Mouse (Mus musculus) liver, postnatal 0 days (tissue): ENCODE measurements around the gene Duox1. TPM values are rescaled to one million over a fixed set of nuclear protein-coding genes. Genes with fewer than 3 reads are reported as not detected.
A peak's percentile ranks its signal among the peaks of the same experiment; 100 is the strongest.

Experiments
- ATAC-seq: fragments of 200-750 bp; cut with Nextera tagmentation; 2 replicates; pipeline ENCODE4 v1.8.0; 2017; ENCODE audit warnings: mild to moderate bottlenecking, moderate library complexity
- DNase-seq: peaks from one replicate; pipeline ENCODE4 v3.0.0-alpha.2; 2016
- H3K27ac ChIP-seq: fragments of 300-500 bp; sonication (generic); 2 replicates; pipeline ENCODE4 v1.5.1; 2014; ENCODE audit warnings: antibody characterized with exemption, moderate library complexity, mild to moderate bottlenecking, low read depth
- H3K27me3 ChIP-seq: fragments of 300-500 bp; sonication (generic); 2 replicates; pipeline ENCODE4 v1.6.1; 2014; ENCODE audit warnings: low read length, control low read depth, mixed read lengths; ENCODE audit not compliant: insufficient read depth
- H3K36me3 ChIP-seq: fragments of 300-500 bp; sonication (generic); replicated peaks from 2 replicates; pipeline ENCODE4 v1.6.1; 2014; ENCODE audit warnings: mild to moderate bottlenecking, control low read depth, low read length, moderate library complexity, mixed read lengths; ENCODE audit not compliant: insufficient read depth
- H3K4me1 ChIP-seq: fragments of 300-500 bp; sonication (generic); 2 replicates; pipeline ENCODE4 v1.6.1; 2014; ENCODE audit warnings: antibody characterized with exemption, mild to moderate bottlenecking, control low read depth; ENCODE audit not compliant: insufficient read depth
- H3K4me2 ChIP-seq: fragments of 300-500 bp; sonication (generic); 2 replicates; pipeline ENCODE4 v1.6.1; 2014; ENCODE audit warnings: low read depth, mild to moderate bottlenecking, low read length, moderate library complexity, mixed read lengths
- H3K4me3 ChIP-seq: fragments of 300-500 bp; sonication (generic); 2 replicates; pipeline ENCODE4 v1.5.1; 2014; ENCODE audit warnings: low read depth, low read length
- H3K9ac ChIP-seq: fragments of 300-500 bp; sonication (generic); replicated peaks from 2 replicates; pipeline ENCODE4 v1.6.1; 2014; ENCODE audit warnings: mild to moderate bottlenecking, moderate library complexity
- H3K9me3 ChIP-seq: fragments of 300-500 bp; sonication (generic); 2 replicates; pipeline ENCODE4 v1.6.1; 2016; ENCODE audit warnings: mild to moderate bottlenecking, control low read depth, low read length, mixed read lengths
- CTCF ChIP-seq: sonication (generic); IDR thresholded peaks from 2 replicates; pipeline ENCODE4 v1.5.1; 2016; ENCODE audit warnings: antibody characterized with exemption, low read depth
- EP300 ChIP-seq: IDR thresholded peaks from 2 replicates; pipeline ENCODE4 v1.6.1; 2016; ENCODE audit warnings: antibody characterized with exemption, low read depth, mild to moderate bottlenecking
- WGBS: fragments of 180-500 bp; shearing (Covaris S2); extraction: QIAGEN DNeasy Blood & Tissue Kit; methylation state at CpG from one replicate; pipeline ENCODE4 v1.1.7; 2014; ENCODE audit not compliant: insufficient replicate concordance; 5-methylcytosine and 5-hydroxymethylcytosine counted together
- polyA plus RNA-seq: library from polyadenylated mRNA; unstranded; fragments of >200 nt; fragmentation: Nextera tagmentation; extraction: Ambion mirVana; gene quantifications from 2 replicates; pipeline ENCODE4 v1.2.1, GENCODE M21; 2015

Gene Duox1
- polyA plus RNA-seq, 1 experiment from 2014 or later = not detected

- WGBS = 3% methylated on average over 29 of the region's 55 CpGs
- Histone ChIP-seq H3K9me3 (no peaks in the 10 kb centered on the region), H3K27me3 (no peaks in the 10 kb centered on the region), H3K27ac (peak overlapping the region; percentile 60), H3K4me1 (peaks cover 29% of the 10 kb centered on the region), H3K36me3 (peaks cover 5% of the 10 kb centered on the region; the same call in 1 of the 2 replicates), H3K4me2 (peak overlapping the region; percentile 99), H3K9ac (peak overlapping the region; percentile 80), H3K4me3 (peak overlapping the region; percentile 80)
- no peak for TF ChIP-seq EP300
- no peak; the same call in 1 of the 2 replicates for TF ChIP-seq CTCF
- DNase-seq = no peak
- peak; percentile 50 for ATAC-seq
These were observed 52.9 kb downstream of the Duox1 start for GRCm38 (mm10) chr2:122368081-122368971.

- Histone ChIP-seq H3K9ac (peak within 1 kb of the TSS; percentile 80), H3K4me1 (peaks cover 25% of the 10 kb centered on the region), H3K36me3 (no peaks in the 10 kb centered on the region), H3K27me3 (no peaks in the 10 kb centered on the region), H3K4me2 (peak within 1 kb of the TSS; percentile 99), H3K4me3 (peak within 1 kb of the TSS; percentile 80), H3K27ac (peak within 1 kb of the TSS; percentile 60), H3K9me3 (no peaks in the 10 kb centered on the region)
- DNase-seq (peak; percentile 97), ATAC-seq (peak; percentile 95)
- 2% methylated on average over 23 of the region's 54 CpGs for WGBS
- TF ChIP-seq CTCF (no peak), EP300 (no peak)
These were observed 53.7 kb downstream of the Duox1 start, which contains the start of gene Shf for GRCm38 (mm10) chr2:122368995-122369739. Gene Shf (minus strand): TSS chr2:122369162.

- no peak for ATAC-seq
- no peak overlapping the region for H3K9ac ChIP-seq
- H3K36me3 ChIP-seq = no peaks in the 10 kb centered on the region
- no peaks in the 10 kb centered on the region for H3K27me3 ChIP-seq
- no peak for TF ChIP-seq EP300
- DNase-seq = no peak
- WGBS = 54% methylated on average over 10 of the region's 10 CpGs
- no peak overlapping the region for H3K4me3 ChIP-seq
- peaks cover 25% of the 10 kb centered on the region for H3K4me1 ChIP-seq
- H3K9me3 ChIP-seq = no peaks in the 10 kb centered on the region
- H3K27ac ChIP-seq = no peak overlapping the region
- no peak overlapping the region for H3K4me2 ChIP-seq
These were observed 54.8 kb downstream of the Duox1 start for GRCm38 (mm10) chr2:122370101-122370750.

- no peaks in the 10 kb centered on the region for H3K27me3 ChIP-seq
- H3K9ac ChIP-seq = no peak overlapping the region
- no peak overlapping the region for H3K4me3 ChIP-seq
- ATAC-seq = no peak
- no peak for DNase-seq
- H3K4me2 ChIP-seq = no peak overlapping the region
- H3K4me1 ChIP-seq = peaks cover 21% of the 10 kb centered on the region
- WGBS = 71% methylated on average over 3 of the region's 3 CpGs
- no peaks in the 10 kb centered on the region for H3K9me3 ChIP-seq
- H3K27ac ChIP-seq = no peak overlapping the region
- H3K36me3 ChIP-seq = no peaks in the 10 kb centered on the region
- TF ChIP-seq CTCF (no peak), EP300 (no peak)
These were observed 56.6 kb downstream of the Duox1 start for GRCm38 (mm10) chr2:122372067-122372466.

- H3K27ac ChIP-seq = no peak overlapping the region
- peaks cover 17% of the 10 kb centered on the region for H3K4me1 ChIP-seq
- no peaks in the 10 kb centered on the region for H3K27me3 ChIP-seq
- ATAC-seq = no peak
- H3K9ac ChIP-seq = no peak overlapping the region
- H3K36me3 ChIP-seq = no peaks in the 10 kb centered on the region
- no peak for DNase-seq
- no peak overlapping the region for H3K4me2 ChIP-seq
- H3K4me3 ChIP-seq = no peak overlapping the region
- WGBS = 52% methylated on average over 1 of the region's 1 CpGs
- no peaks in the 10 kb centered on the region for H3K9me3 ChIP-seq
- TF ChIP-seq CTCF (no peak), EP300 (no peak)
These were observed 57.1 kb downstream of the Duox1 start for GRCm38 (mm10) chr2:122372541-122372940.

GRCm38 (mm10) chr2:122374012-122374411, 58.5 kb downstream of the Duox1 start:
- H3K4me1 ChIP-seq = peaks cover 11% of the 10 kb centered on the region
- WGBS = 66% methylated on average over 5 of the region's 5 CpGs
- no peaks in the 10 kb centered on the region for H3K36me3 ChIP-seq
- no peaks in the 10 kb centered on the region for H3K27me3 ChIP-seq
- no peak overlapping the region for H3K9ac ChIP-seq
- no peak overlapping the region for H3K4me3 ChIP-seq
- no peak overlapping the region for H3K4me2 ChIP-seq
- H3K9me3 ChIP-seq = no peaks in the 10 kb centered on the region
- TF ChIP-seq CTCF (no peak), EP300 (no peak)
- no peak for ATAC-seq
- no peak for DNase-seq
- no peak overlapping the region for H3K27ac ChIP-seq
